Mouse (Mus musculus) gastrocnemius, adult 2 months (tissue): ENCODE data around the gene Grm4. TPM values are rescaled to one million over a fixed set of nuclear protein-coding genes. Genes with fewer than 3 reads are reported as not detected.
A peak's percentile ranks its signal among the peaks of the same experiment; 100 is the strongest.

Source experiments
- DNase-seq: peaks from one replicate; pipeline ENCODE4 v3.0.0; 2022
- H3K27ac ChIP-seq: fragments of 200-600 bp; 2 replicates; pipeline ENCODE4 v1.8.1; 2022; ENCODE audit warnings: mild to moderate bottlenecking
- H3K4me3 ChIP-seq: fragments of 200-600 bp; 2 replicates; pipeline ENCODE4 v1.8.1; 2022; ENCODE audit warnings: mild to moderate bottlenecking, moderate library complexity
- CTCF ChIP-seq: fragments of 200-600 bp; IDR thresholded peaks from 2 replicates; pipeline ENCODE4 v1.8.1; 2022; ENCODE audit warnings: antibody characterized with exemption, mild to moderate bottlenecking, moderate library complexity
- intact Hi-C: fragments of 180-260 bp; cut with DNase I; formaldehyde crosslinking; loops from one replicate; pipeline ENCODE4 v1.15.1; 2025
- total RNA-seq, 2 experiments: library from RNA; stranded (reverse); gene quantifications; 2 replicates each; pipeline ENCODE4 v1.2.3; 2021

Grm4 gene
- total RNA-seq, 2 experiments from 2014 or later = not detected

- DNase-seq = no peak
- TF ChIP-seq CTCF = no peak
- Histone ChIP-seq H3K4me3 (no peak overlapping the region), H3K27ac (no peak overlapping the region)
- intact Hi-C loops = no loop called here
Observed at GRCm38 (mm10) chr17:27545991-27546390, 24.8 kb upstream of the Grm4 start.

DNA sequence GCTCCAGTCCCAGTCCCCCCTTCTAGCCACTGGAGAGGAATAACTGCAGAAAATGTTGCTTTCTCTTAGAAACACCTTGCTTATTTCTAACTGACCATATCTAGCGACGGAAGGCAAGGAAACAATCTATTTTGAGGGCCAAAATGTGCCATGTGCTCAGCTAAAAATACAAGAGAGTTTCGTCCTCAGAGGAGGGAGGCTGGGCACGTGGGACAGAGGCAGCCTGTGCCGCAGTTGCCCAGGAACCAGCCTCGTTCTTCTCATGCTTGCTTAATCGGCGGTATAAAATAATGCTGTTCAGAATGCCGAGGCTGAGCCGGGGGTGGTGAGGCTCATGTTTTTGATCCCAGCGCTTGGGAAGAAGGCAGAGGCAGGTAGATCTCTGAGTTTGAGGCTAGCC is 23.3 kb upstream of the Grm4 start:
- intact Hi-C loops = no loop called here
- Histone ChIP-seq H3K4me3 (no peak overlapping the region), H3K27ac (no peak overlapping the region)
- no peak for TF ChIP-seq CTCF
- DNase-seq = no peak

DNA sequence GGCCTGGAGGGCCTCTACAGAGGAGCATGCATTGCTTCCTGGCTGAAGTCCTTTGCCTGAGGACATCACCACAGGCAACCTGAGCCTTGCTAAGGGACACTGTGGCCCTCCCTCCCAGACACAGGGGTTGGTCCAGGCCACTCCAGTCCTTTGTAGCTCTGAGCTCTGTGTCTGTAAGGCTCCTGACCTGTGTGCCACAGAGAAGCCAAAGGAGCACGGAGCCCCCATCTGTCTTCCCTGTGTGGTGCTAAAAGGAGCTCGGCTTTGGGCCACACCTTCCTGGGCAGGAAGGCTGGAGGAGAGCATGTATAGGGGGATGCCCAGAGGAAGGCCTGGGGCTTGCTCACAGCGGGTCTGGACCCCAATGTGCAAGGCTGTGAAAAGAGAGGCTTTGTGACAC is 20.8 kb upstream of the Grm4 start:
- no peak overlapping the region for H3K27ac ChIP-seq
- DNase-seq = no peak
- TF ChIP-seq CTCF = no peak
- no peak overlapping the region for H3K4me3 ChIP-seq
- intact Hi-C loops = no loop called here

GRCm38 (mm10) chr17:27541261-27541660 is 20.1 kb upstream of the Grm4 start:
- Histone ChIP-seq H3K4me3 (no peak overlapping the region), H3K27ac (no peak overlapping the region)
- intact Hi-C loops = no loop called here
- no peak for TF ChIP-seq CTCF
- no peak for DNase-seq

DNA sequence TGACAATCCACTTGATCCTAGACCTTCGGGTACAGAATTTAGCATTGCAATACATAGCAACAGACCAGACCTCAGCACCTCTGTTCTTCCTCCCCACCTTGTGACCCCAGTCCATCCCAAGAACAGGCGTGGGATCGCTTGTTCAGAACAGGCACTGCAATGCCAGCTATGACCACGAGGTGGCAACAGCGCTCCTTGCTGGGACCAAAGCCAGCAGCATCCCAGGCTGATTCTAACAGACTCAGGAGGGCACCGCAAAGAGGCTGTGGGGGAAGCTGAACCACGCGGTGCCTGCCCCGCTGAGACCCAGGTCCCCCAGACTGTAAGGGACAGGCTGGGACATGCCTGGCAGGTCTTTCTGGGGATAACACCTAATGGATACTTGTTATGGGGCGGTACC is 13.5 kb upstream of the Grm4 start:
- peak; percentile 86 for DNase-seq
- TF ChIP-seq CTCF = no peak
- H3K27ac ChIP-seq = no peak overlapping the region
- H3K4me3 ChIP-seq = no peak overlapping the region
- intact Hi-C loops = loop anchor here (2.0 to 10.0 kb wide), 2 partner anchors 96 to 230 kb away; no protein-coding TSS in a partner anchor

- intact Hi-C loops = loop anchor here (10.0 kb wide), 1 partner anchor 231 kb away; no protein-coding TSS in a partner anchor
- Histone ChIP-seq H3K27ac (no peak overlapping the region), H3K4me3 (no peak overlapping the region)
- peak; percentile 10; the same call in 1 of the 2 replicates for TF ChIP-seq CTCF
- no peak for DNase-seq
Observed at GRCm38 (mm10) chr17:27533354-27533753, 12.2 kb upstream of the Grm4 start.

DNA sequence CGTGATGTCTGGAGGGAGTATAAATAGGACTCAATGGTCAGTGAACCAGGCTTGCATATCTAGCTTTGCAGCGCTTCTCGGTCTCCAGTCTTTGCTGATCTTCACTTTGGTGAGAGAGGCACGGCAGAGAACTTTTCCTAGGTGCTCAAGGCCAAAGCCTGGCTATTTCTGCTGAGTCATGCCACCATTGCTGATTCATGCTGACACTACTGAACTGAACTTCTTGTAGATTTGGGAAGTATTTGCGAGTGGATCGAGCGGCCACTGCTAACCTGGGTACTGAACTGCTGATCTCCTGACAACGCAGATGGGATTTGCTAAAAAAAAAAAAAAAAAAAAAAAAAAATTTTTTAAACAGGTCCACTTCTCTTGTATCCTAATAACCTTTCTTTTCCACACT is 10.9 kb upstream of the Grm4 start:
- no peak for TF ChIP-seq CTCF
- H3K27ac ChIP-seq = no peak overlapping the region
- intact Hi-C loops = loop anchor here (10.0 kb wide), 1 partner anchor 233 kb away; no protein-coding TSS in a partner anchor
- no peak overlapping the region for H3K4me3 ChIP-seq
- DNase-seq = no peak

- intact Hi-C loops = no loop called here
- no peak for TF ChIP-seq CTCF
- Histone ChIP-seq H3K4me3 (no peak overlapping the region), H3K27ac (no peak overlapping the region)
- no peak for DNase-seq
Observed at GRCm38 (mm10) chr17:27528767-27529166, 7.6 kb upstream of the Grm4 start.

GRCm38 (mm10) chr17:27528030-27528429 is 6.8 kb upstream of the Grm4 start:
- intact Hi-C loops = no loop called here

DNA sequence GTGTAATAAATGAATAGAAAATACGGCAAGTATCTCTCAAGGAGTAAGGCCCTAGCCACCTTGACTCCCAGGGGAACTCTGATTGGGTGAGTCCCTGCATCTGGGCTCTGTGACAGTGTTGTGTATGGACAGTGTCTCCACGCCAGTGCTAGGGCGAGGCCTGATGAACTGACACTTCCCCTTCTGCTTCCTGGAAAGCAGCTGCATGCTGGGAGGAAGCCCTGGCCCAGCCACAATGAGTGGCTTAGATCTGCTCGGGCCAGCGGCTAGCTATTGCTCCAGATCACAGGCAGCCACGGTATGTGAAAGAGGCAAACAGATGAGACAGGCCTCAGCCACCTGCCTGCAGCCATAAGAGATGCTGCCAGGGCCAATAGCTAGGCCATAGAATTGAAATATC is 6.0 kb upstream of the Grm4 start:
- no peak for DNase-seq
- intact Hi-C loops = no loop called here
- Histone ChIP-seq H3K4me3 (no peak overlapping the region), H3K27ac (no peak overlapping the region)
- TF ChIP-seq CTCF = no peak

More at GRCm38 (mm10) chr17:27528030-27528429, 6.8 kb upstream of the Grm4 start:
- TF ChIP-seq CTCF = peak; percentile 6; the same call in 1 of the 2 replicates
- no peak for DNase-seq
- Histone ChIP-seq H3K27ac (no peak overlapping the region), H3K4me3 (no peak overlapping the region)

GRCm38 (mm10) chr17:27523121-27523520 is 1.9 kb upstream of the Grm4 start:
- TF ChIP-seq CTCF = no peak
- DNase-seq = no peak
- Histone ChIP-seq H3K4me3 (no peak overlapping the region), H3K27ac (no peak overlapping the region)
- intact Hi-C loops = no loop called here

DNA sequence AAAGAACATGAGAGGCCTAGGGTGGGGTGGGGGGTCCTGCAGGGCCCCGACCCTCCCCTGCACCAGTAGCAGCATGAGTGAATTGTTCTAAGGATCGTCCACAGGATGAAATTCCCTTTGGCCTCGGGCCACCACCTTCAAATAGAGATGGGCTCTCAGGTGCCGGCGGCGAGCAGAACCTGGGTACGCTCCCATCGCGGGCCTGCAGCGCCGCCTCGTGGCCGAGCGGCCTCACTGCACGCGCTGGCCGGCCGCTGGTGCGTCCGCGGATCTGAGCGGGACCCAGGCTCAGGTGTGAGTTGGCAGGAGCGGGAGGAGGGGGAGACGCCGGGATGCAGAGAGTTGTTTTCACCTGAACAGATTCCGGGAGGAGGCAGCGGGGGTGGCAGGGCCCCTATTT is 646 bp downstream of the Grm4 start:
- TF ChIP-seq CTCF = peak; percentile 99; the same call in 1 of the 2 replicates
- H3K27ac ChIP-seq = no peak overlapping the region
- peak; percentile 63 for DNase-seq
- intact Hi-C loops = loop anchor here (1.0 to 2.0 kb wide), 3 partner anchors 307 to 488 kb away; no protein-coding TSS in a partner anchor
- no peak overlapping the region for H3K4me3 ChIP-seq

DNA sequence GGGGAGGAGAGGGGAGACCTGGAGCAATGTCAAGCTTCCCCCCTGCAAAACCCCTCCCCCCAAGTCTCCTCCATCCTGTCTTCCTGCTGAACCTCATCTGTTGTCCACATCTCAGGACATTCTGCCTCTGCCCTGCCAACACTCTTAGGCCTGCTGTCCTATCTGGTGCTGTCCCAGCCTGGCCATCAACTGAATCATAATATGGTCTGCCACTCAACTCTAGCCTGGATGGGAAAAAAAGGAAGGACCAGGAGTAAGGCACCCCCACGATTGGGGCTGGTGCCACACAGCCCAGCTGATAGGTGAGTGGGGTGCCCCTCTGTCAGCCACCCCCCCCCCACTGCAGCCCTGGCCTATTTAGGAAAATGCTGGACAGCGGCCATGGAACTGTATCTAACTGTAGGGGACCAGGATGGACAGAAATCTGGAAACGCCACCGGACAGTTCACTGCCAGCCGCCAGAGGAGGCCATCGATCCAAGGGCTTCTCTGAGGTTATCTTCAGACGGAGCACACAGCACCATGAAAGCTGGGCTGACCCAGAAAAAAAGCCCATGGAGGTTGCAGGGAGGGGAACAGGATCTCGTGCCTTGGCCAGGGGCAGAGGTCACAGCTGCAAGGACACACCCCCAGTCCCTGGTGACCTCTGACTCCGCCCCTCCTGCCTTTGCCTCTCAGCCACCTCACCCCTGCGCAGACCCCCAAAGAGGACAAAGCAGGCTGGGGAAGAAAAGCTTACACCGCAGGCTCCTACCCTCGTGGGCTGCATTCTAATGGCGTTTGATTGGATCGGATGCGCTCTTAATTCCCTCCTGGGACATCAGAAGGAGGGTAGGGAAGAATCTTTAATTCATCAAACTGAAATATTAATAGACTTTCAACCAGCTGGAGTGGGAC is 2.3 kb downstream of the Grm4 start:
- no peak for DNase-seq
- no peak for TF ChIP-seq CTCF
- Histone ChIP-seq H3K27ac (no peak overlapping the region), H3K4me3 (no peak overlapping the region)
- intact Hi-C loops = loop anchor here (10.0 kb wide), 1 partner anchor 384 kb away; the partner anchor contains the start of gene Uqcc2
